8 mouse cellular contexts compared by ENCODE assay signal in genomic region chr11:33075293-33075692, GRCm38 (mm10).
A peak's percentile ranks its signal among the peaks of the same experiment; 100 is the strongest.
DNase-seq lines count a peak whose midpoint lies in the region; ATAC-seq lines count a peak whose summit lies in the region.

No protein-coding gene starts in this region.

- no peaks in the 10 kb centered on the region for H3K27me3 ChIP-seq in forebrain, embryonic 14.5 days (replicated peaks; ENCODE audit: control insufficient read depth, insufficient read depth, low read length)
- peaks cover 2% of the 10 kb centered on the region; the same call in 1 of the 2 replicates for H3K27me3 ChIP-seq in forebrain, embryonic 12.5 days
- H3K27me3 ChIP-seq in limb, embryonic 10.5 days (ENCODE audit: low read depth, poor library complexity, severe bottlenecking), result peaks cover 16% of the 10 kb centered on the region; the same call in 1 of the 2 replicates

- DNase-seq in forebrain, embryonic 14.5 days (ENCODE audit: low spot score), result peak; percentile 60
- DNase-seq in thymus, postnatal 14 days, result peak; percentile 15
- no peak for DNase-seq in thymus, postnatal 0 days (ENCODE audit: low spot score)
- DNase-seq in limb, embryonic 10.5 days (ENCODE audit: low spot score), result no peak
- peak; percentile 33 for DNase-seq in skeletal muscle tissue, adult 2 months (ENCODE audit: low read depth, low spot score)
- DNase-seq in kidney, adult 18-20 months, result no peak

- H3K4me3 ChIP-seq in forebrain, embryonic 14.5 days (ENCODE audit: low read depth, low read length), result no peak overlapping the region
- H3K4me3 ChIP-seq in forebrain, embryonic 12.5 days (replicated peaks), result no peak overlapping the region
- H3K4me3 ChIP-seq in limb, embryonic 10.5 days, result no peak overlapping the region

- no peak overlapping the region for H3K9ac ChIP-seq in forebrain, embryonic 14.5 days (ENCODE audit: low read length)
- H3K9ac ChIP-seq in forebrain, embryonic 12.5 days, result no peak overlapping the region

- peak; percentile 66; the same call in 1 of the 2 replicates for ATAC-seq in forebrain, embryonic 14.5 days
- ATAC-seq in forebrain, embryonic 12.5 days (ENCODE audit: low FRiP score), result no peak
- no peak for ATAC-seq in CD4-positive, CD25-positive, alpha-beta regulatory T cell, adult 4 months

- H3K4me2 ChIP-seq in forebrain, embryonic 14.5 days (ENCODE audit: low read length), result no peak overlapping the region
- no peak overlapping the region for H3K4me2 ChIP-seq in forebrain, embryonic 12.5 days

- WGBS in forebrain, embryonic 14.5 days, result 53% methylated on average over 8 of the region's 8 CpGs
- WGBS in forebrain, embryonic 12.5 days, result 76% methylated on average over 8 of the region's 8 CpGs
- 74% methylated on average over 8 of the region's 8 CpGs for WGBS in limb, embryonic 10.5 days

- no peaks in the 10 kb centered on the region for H3K9me3 ChIP-seq in forebrain, embryonic 14.5 days (replicated peaks; ENCODE audit: control insufficient read depth, low read length)
- H3K9me3 ChIP-seq in forebrain, embryonic 12.5 days, result no peaks in the 10 kb centered on the region
- H3K9me3 ChIP-seq in limb, embryonic 10.5 days (replicated peaks), result no peaks in the 10 kb centered on the region

- H3K27ac ChIP-seq in forebrain, embryonic 14.5 days (ENCODE audit: low read depth, low read length), result no peak overlapping the region
- no peak overlapping the region for H3K27ac ChIP-seq in forebrain, embryonic 12.5 days
- peak overlapping the region; percentile 56; the same call in 1 of the 2 replicates for H3K27ac ChIP-seq in limb, embryonic 10.5 days

- H3K36me3 ChIP-seq in forebrain, embryonic 14.5 days (ENCODE audit: control insufficient read depth, insufficient read depth, low read length), result no peaks in the 10 kb centered on the region
- H3K36me3 ChIP-seq in forebrain, embryonic 12.5 days (replicated peaks), result no peaks in the 10 kb centered on the region
- no peaks in the 10 kb centered on the region for H3K36me3 ChIP-seq in limb, embryonic 10.5 days

- H3K4me1 ChIP-seq in forebrain, embryonic 14.5 days (ENCODE audit: control insufficient read depth, insufficient read depth, low read length), result no peaks in the 10 kb centered on the region; the same call in 1 of the 2 replicates
- H3K4me1 ChIP-seq in forebrain, embryonic 12.5 days, result peaks cover 14% of the 10 kb centered on the region
- H3K4me1 ChIP-seq in limb, embryonic 10.5 days, result peaks cover 44% of the 10 kb centered on the region

Comparison
In these comparisons a context has a peak if more than half of its experiments do, and no peak if none do; other contexts are left out.
1. DNase-seq: peak in forebrain, embryonic 14.5 days (single experiment), thymus, postnatal 14 days (single experiment) and skeletal muscle tissue, adult 2 months (single experiment); none in thymus, postnatal 0 days (single experiment), limb, embryonic 10.5 days (single experiment) and kidney, adult 18-20 months (single experiment).